Mouse (Mus musculus) lung, embryonic 14.5 days (tissue): Measurements from ENCODE around the gene Tbcd. TPM values are rescaled to one million over a fixed set of nuclear protein-coding genes. Genes with fewer than 3 reads are reported as not detected.
"Not testable (repeated sequence)": the region's sequence is repeated elsewhere in the genome, so short reads cannot be mapped to it uniquely, and the experiment has no call there.

Experiments
- ATAC-seq: fragments of 200-750 bp; cut with Nextera tagmentation; 2 replicates; pipeline ENCODE4 v1.8.0; 2017; ENCODE audit warnings: mild to moderate bottlenecking, moderate TSS enrichment, moderate library complexity; ENCODE audit not compliant: insufficient read depth
- DNase-seq: peaks from one replicate; pipeline ENCODE4 v3.0.0-alpha.2; 2015
- H3K27ac ChIP-seq: fragments of 300-500 bp; sonication (generic); 2 replicates; pipeline ENCODE4 v1.5.1; 2014; ENCODE audit warnings: low read depth, mild to moderate bottlenecking, moderate library complexity
- H3K27me3 ChIP-seq: fragments of 300-500 bp; sonication (generic); 2 replicates; pipeline ENCODE4 v1.6.1; 2014; ENCODE audit warnings: low read length, control low read depth; ENCODE audit not compliant: insufficient read depth
- H3K36me3 ChIP-seq: fragments of 300-500 bp; sonication (generic); 2 replicates; pipeline ENCODE4 v1.6.1; 2014; ENCODE audit warnings: control low read depth; ENCODE audit not compliant: insufficient read depth
- H3K4me1 ChIP-seq: fragments of 300-500 bp; sonication (generic); 2 replicates; pipeline ENCODE4 v1.6.1; 2014; ENCODE audit warnings: antibody characterized with exemption, control low read depth; ENCODE audit not compliant: insufficient read depth
- H3K4me2 ChIP-seq: fragments of 300-500 bp; sonication (generic); 2 replicates; pipeline ENCODE4 v1.6.1; 2014; ENCODE audit warnings: mild to moderate bottlenecking
- H3K4me3 ChIP-seq: fragments of 300-500 bp; sonication (generic); 2 replicates; pipeline ENCODE4 v1.5.1; 2014; ENCODE audit warnings: low read depth, low read length
- H3K9ac ChIP-seq: fragments of 300-500 bp; sonication (generic); 2 replicates; pipeline ENCODE4 v1.6.1; 2014
- H3K9me3 ChIP-seq: fragments of 300-500 bp; sonication (generic); 2 replicates; pipeline ENCODE4 v1.6.1; 2016; ENCODE audit warnings: low read depth, low read length, control low read depth
- CTCF ChIP-seq: IDR thresholded peaks from 2 replicates; pipeline ENCODE4 v1.5.1; 2016; ENCODE audit warnings: antibody characterized with exemption, low read depth
- WGBS: fragments of 180-500 bp; shearing (Covaris S2); extraction: QIAGEN DNeasy Blood & Tissue Kit; methylation state at CpG from one replicate; pipeline ENCODE4 v1.1.7; 2014; 5-methylcytosine and 5-hydroxymethylcytosine counted together
- polyA plus RNA-seq: library from polyadenylated mRNA; unstranded; fragments of >200 nt; fragmentation: Nextera tagmentation; extraction: Ambion mirVana; gene quantifications from 2 replicates; pipeline ENCODE4 v1.2.1, GENCODE M21; 2014

Tbcd gene
- polyA plus RNA-seq, 1 experiment from 2014 or later: 41.3 TPM

DNA sequence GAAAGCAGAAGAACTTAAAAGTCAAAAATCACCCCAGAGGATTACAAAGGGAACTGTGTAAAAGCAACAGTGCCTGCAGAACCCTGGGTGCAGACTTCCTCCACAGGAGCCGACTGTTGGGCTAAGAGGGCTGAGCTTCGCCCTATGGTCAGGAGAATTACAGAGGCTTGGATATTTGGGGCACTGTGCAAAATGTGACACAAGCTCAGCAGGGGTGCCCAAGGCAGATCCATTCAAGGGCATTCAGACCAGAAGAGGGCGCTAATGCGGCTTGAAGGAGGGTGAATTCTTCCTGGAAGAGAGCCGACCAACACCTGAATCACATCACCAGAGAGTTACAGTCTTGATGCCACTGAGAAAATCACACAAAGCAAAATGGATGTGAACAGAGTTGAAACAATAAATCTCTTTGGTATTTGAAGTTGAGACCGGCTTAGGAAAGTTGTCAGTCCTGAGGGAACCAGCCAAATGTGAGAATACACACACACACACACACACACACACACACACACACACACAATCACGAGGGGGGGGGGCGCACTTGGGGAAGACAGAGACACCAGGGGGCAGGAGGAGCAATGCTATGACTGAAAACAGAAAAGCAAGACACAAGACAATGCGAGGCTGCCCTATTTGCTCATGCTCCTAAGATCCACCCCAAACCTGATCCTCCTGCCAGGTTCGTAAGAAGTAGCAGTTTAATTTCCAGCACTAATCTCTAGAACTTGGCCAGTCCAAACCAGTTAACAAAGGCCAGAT lies 201.0 kb downstream of the Tbcd start:
- WGBS: 43% methylated on average over 10 of the region's 10 CpGs
- no peak for ATAC-seq

GRCm38 (mm10) chr11:121653631-121654030 lies 201.9 kb downstream of the Tbcd start:
- H3K27me3 ChIP-seq: no peaks in the 10 kb centered on the region
- H3K27ac ChIP-seq: no peak overlapping the region
- no peak for ATAC-seq
- peaks cover 4% of the 10 kb centered on the region; the same call in 1 of the 2 replicates for H3K36me3 ChIP-seq
- H3K9ac ChIP-seq: no peak overlapping the region
- H3K4me3 ChIP-seq: no peak overlapping the region
- no peaks in the 10 kb centered on the region for H3K9me3 ChIP-seq
- no peak overlapping the region for H3K4me2 ChIP-seq
- DNase-seq: no peak
- 73% methylated on average over 4 of the region's 4 CpGs for WGBS
- no peaks in the 10 kb centered on the region for H3K4me1 ChIP-seq
- TF ChIP-seq CTCF: no peak

More for the DNA sequence above, 201.0 kb downstream of the Tbcd start:
- H3K27ac ChIP-seq: no peak overlapping the region
- H3K9ac ChIP-seq: no peak overlapping the region
- peaks cover 8% of the 10 kb centered on the region; the same call in 1 of the 2 replicates for H3K36me3 ChIP-seq
- TF ChIP-seq CTCF: peak; percentile 65
- no peak overlapping the region for H3K4me2 ChIP-seq
- no peaks in the 10 kb centered on the region for H3K27me3 ChIP-seq
- peak; percentile 82 for DNase-seq
- no peak overlapping the region for H3K4me3 ChIP-seq
- H3K4me1 ChIP-seq: no peaks in the 10 kb centered on the region
- no peaks in the 10 kb centered on the region for H3K9me3 ChIP-seq

DNA sequence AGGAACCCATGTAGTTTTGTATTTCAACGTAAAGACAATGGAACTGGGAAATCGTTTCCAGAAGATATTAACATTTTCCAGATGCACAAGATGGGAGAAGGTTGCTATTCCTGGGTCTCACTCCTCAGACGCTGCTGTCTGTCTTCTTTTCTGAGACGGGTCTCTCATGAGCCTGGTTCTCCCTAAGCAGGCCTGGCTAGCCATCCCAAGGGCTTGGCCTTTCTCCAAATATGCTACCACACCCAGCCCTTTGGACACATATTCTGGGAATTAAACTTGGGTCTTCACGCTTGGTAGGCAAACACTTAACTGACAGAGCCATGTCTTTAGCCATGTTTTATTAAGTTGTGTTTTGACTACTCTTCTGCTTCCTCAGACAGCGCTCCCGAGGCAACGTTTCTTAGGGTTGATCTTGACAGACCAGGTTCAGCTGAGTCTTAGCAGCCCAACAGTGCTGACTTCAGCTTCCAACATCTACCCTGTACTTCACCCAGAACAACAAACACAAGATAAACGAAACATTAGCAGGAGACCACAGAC lies 202.7 kb downstream of the Tbcd start:
- DNase-seq: no peak
- Histone ChIP-seq H3K9me3 (no peaks in the 10 kb centered on the region), H3K27me3 (no peaks in the 10 kb centered on the region), H3K4me3 (no peak overlapping the region), H3K27ac (no peak overlapping the region), H3K36me3 (no peaks in the 10 kb centered on the region), H3K4me1 (no peaks in the 10 kb centered on the region), H3K9ac (no peak overlapping the region), H3K4me2 (no peak overlapping the region)
- no peak for TF ChIP-seq CTCF
- WGBS: 69% methylated on average over 9 of the region's 9 CpGs
- no peak for ATAC-seq

DNA sequence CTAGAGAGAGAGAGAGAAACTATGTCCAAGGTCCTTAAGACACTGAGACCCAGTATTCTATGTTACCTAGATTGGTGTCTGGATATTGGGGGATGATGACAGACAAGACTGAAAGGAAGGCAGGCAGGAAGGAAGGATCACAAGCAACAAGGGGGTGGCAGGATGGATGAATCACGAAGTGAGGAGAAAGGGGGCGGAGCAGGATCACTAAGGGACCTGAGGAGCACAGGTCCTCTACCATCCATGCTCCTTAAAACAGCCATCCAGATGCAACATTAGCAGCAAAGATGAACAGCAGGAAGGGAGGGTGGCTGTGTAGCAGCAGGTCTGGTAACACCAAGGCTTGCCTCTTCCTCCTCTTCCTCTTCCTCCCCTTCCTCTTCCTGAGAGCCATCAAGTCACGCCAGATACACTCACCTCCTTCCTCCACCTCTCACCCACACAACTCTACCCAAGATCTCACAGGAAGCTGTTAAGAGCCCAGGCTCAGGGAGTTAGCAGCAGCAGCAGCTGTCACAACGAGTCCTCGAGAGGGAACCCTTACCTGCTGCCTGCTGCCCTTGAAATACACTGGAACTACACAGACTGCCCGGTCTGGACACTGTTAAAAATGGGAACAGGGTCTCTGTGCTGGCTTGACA lies 203.5 kb downstream of the Tbcd start:
- no peak overlapping the region for H3K4me3 ChIP-seq
- H3K36me3 ChIP-seq: no peaks in the 10 kb centered on the region
- H3K4me1 ChIP-seq: no peaks in the 10 kb centered on the region
- H3K27ac ChIP-seq: no peak overlapping the region
- DNase-seq (no peak), ATAC-seq (no peak)
- H3K4me2 ChIP-seq: no peak overlapping the region
- H3K9ac ChIP-seq: no peak overlapping the region
- H3K27me3 ChIP-seq: no peaks in the 10 kb centered on the region
- no peaks in the 10 kb centered on the region for H3K9me3 ChIP-seq
- TF ChIP-seq CTCF: no peak
- 64% methylated on average over 6 of the region's 6 CpGs for WGBS

DNA sequence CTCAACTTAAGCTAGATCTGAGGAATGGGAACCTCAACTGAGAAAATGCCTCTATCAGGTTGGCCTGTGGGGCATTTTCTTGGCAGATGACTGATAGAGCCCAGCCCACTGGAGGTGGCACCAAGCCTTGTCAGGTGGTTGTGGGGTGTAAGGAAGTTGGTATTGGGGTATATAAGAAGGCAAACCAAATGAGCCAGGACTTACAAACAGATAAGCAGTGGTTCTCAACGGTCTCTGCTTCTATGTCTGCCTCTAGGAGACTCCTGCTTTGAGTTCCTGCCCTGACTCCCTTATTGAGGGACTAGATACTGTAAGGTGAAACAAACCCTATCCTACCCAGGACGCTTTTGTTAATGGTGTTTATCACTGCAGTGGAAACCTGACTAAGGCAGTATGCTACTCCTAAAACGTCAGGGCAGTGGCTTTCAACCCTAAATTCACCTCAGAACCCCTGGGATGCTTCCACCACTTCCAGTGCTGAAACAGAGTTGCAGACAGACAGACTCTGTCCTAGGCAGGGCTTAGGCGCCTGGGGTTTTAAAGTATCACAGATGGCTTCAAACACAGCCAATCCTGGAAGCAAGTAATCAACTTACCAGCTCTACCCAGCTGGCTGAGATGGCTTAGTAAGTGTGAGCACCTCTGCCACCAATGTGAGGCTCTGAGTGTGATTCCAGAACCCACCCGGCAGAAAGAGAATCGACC lies 204.2 kb downstream of the Tbcd start:
- ATAC-seq: no peak
- no peak for TF ChIP-seq CTCF
- DNase-seq: no peak
- Histone ChIP-seq H3K9me3 (no peaks in the 10 kb centered on the region), H3K27ac (no peak overlapping the region), H3K27me3 (no peaks in the 10 kb centered on the region), H3K4me2 (no peak overlapping the region), H3K4me1 (no peaks in the 10 kb centered on the region), H3K9ac (no peak overlapping the region), H3K36me3 (no peaks in the 10 kb centered on the region), H3K4me3 (no peak overlapping the region)
- 77% methylated on average over 6 of the region's 6 CpGs for WGBS

DNA sequence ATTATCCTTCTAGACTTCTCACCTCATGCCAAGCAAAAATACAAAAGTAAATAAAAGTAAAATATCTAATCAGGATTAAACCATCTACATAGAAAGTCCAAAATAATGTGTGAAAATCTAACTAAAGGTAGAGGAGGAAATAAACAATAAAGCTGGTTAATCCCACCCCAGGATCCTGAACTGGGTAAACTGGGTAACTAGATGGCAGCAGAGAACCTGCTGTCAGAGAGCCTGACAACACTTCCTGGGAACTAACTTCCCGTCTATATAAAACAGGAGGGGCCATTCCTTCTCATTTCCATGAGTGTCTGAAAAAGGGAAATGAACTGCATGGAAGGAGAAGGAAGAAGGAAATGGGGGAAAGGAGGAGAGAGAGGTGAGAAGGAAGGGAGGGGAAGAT lies 206.4 kb downstream of the Tbcd start:
- ATAC-seq: no peak

DNA sequence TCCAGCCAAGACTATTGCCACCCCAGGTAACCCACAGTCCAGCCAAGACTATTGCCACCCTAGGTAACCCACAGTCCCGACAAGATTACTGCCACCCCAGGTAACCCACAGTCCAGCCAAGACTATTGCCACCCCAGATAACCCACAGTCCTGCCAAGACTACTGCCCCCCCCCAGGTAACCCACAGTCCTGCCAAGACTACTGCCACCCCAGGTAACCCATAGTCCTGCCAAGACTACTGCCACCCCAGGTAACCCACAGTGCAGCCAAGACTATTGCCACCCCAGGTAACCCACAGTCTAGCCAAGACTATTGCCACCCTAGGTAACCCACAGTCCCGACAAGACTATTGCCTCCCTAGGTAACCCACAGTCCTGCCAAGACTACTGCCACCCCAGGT lies 208.9 kb downstream of the Tbcd start:
- whole genome bisulfite sequencing: 94% methylated on average over 2 of the region's 2 CpGs
- not testable (repeated sequence) for H3K27me3 ChIP-seq, H3K4me1 ChIP-seq, H3K27ac ChIP-seq, H3K4me3 ChIP-seq, H3K36me3 ChIP-seq, DNase-seq, H3K9me3 ChIP-seq, ATAC-seq, H3K4me2 ChIP-seq, H3K9ac ChIP-seq

More for the DNA sequence above, 206.4 kb downstream of the Tbcd start:
- H3K9ac ChIP-seq: no peak overlapping the region
- DNase-seq: no peak
- WGBS: 21% methylated on average over 1 of the region's 1 CpGs
- 0 out of 2 replicates have a peak, but pooled peaks cover 3% of the 10 kb centered on the region for H3K36me3 ChIP-seq
- H3K4me1 ChIP-seq: no peaks in the 10 kb centered on the region
- H3K4me3 ChIP-seq: no peak overlapping the region
- no peaks in the 10 kb centered on the region for H3K27me3 ChIP-seq
- 0 out of 2 replicates have a peak, but pooled peaks have one; percentile 15 for TF ChIP-seq CTCF
- no peak overlapping the region for H3K4me2 ChIP-seq
- H3K27ac ChIP-seq: no peak overlapping the region
- no peaks in the 10 kb centered on the region for H3K9me3 ChIP-seq
